Mouse (Mus musculus): ENCODE results near the gene Efna2. TPM values are rescaled to one million over a fixed set of nuclear protein-coding genes. Genes with fewer than 3 reads are reported as not detected.

Gene Efna2
- polyA plus RNA-seq, 1 experiment from 2014 or later: 15.0 TPM

- H3K9ac ChIP-seq: peak overlapping the region; percentile 38
- H3K27ac ChIP-seq: no peak overlapping the region
- no peaks in the 10 kb centered on the region for H3K9me3 ChIP-seq
- peaks cover 10% of the 10 kb centered on the region for H3K36me3 ChIP-seq
- 6% methylated on average over 29 of the region's 29 CpGs for WGBS
- H3K4me2 ChIP-seq (replicated peaks): peak overlapping the region; percentile 98
- peak overlapping the region; percentile 64 for H3K4me3 ChIP-seq (replicated peaks)
- ATAC-seq: no peak
- peaks cover 43% of the 10 kb centered on the region for H3K4me1 ChIP-seq (replicated peaks)
- peaks cover 16% of the 10 kb centered on the region for H3K27me3 ChIP-seq (replicated peaks)
Observed at GRCm38 (mm10) chr10:80136952-80137625, 42.2 kb upstream of the Efna2 start.

GRCm38 (mm10) chr10:80137626-80138552 lies 41.4 kb upstream of the Efna2 start:
- WGBS: 7% methylated on average over 30 of the region's 33 CpGs
- H3K9me3 ChIP-seq: no peaks in the 10 kb centered on the region
- 0 out of 2 replicates have a peak, but pooled peaks cover 3% of the 10 kb centered on the region for H3K36me3 ChIP-seq
- H3K27me3 ChIP-seq (replicated peaks): peaks cover 16% of the 10 kb centered on the region
- peak overlapping the region; percentile 65 for H3K9ac ChIP-seq
- peak overlapping the region; percentile 81 for H3K27ac ChIP-seq
- peaks cover 43% of the 10 kb centered on the region for H3K4me1 ChIP-seq (replicated peaks)
- H3K4me3 ChIP-seq (replicated peaks): peak overlapping the region; percentile 64
- peak overlapping the region; percentile 98 for H3K4me2 ChIP-seq (replicated peaks)
- no peak for ATAC-seq

GRCm38 (mm10) chr10:80138553-80139438 lies 40.5 kb upstream of the Efna2 start, which contains the start of gene Atp5d:
Gene Atp5d, plus strand, starts transcription at chr10:80138632.
- Histone ChIP-seq H3K4me2 (replicated peaks) (peak within 1 kb of the TSS; percentile 98), H3K27ac (peak within 1 kb of the TSS; percentile 81), H3K9ac (peak within 1 kb of the TSS; percentile 65), H3K4me1 (replicated peaks) (peaks cover 47% of the 10 kb centered on the region), H3K36me3 (0 out of 2 replicates have a peak, but pooled peaks cover 6% of the 10 kb centered on the region), H3K9me3 (no peaks in the 10 kb centered on the region), H3K4me3 (replicated peaks) (peak within 1 kb of the TSS; percentile 64), H3K27me3 (replicated peaks) (peaks cover 16% of the 10 kb centered on the region)
- under 1% methylated on average over 91 of the region's 94 CpGs for WGBS
- peak; percentile 14 for ATAC-seq

GRCm38 (mm10) chr10:80139439-80139775 lies 39.9 kb upstream of the Efna2 start:
- peaks cover 53% of the 10 kb centered on the region for H3K4me1 ChIP-seq (replicated peaks)
- no peaks in the 10 kb centered on the region for H3K9me3 ChIP-seq
- 1% methylated on average over 10 of the region's 10 CpGs for WGBS

GRCm38 (mm10) chr10:80139975-80140665 lies 39.2 kb upstream of the Efna2 start:
- Histone ChIP-seq H3K36me3 (peaks cover 18% of the 10 kb centered on the region), H3K9me3 (no peaks in the 10 kb centered on the region), H3K27me3 (replicated peaks) (peaks cover 16% of the 10 kb centered on the region), H3K4me1 (replicated peaks) (peaks cover 58% of the 10 kb centered on the region), H3K9ac (no peak overlapping the region), H3K27ac (no peak overlapping the region), H3K4me3 (replicated peaks) (no peak overlapping the region), H3K4me2 (replicated peaks) (no peak overlapping the region)
- ATAC-seq: no peak
- WGBS: 74% methylated on average over 11 of the region's 11 CpGs

More at GRCm38 (mm10) chr10:80139439-80139775, 39.9 kb upstream of the Efna2 start:
- H3K4me2 ChIP-seq (replicated peaks): peak overlapping the region; percentile 98
- peak overlapping the region; percentile 81 for H3K27ac ChIP-seq
- H3K36me3 ChIP-seq: peaks cover 12% of the 10 kb centered on the region
- H3K27me3 ChIP-seq (replicated peaks): peaks cover 16% of the 10 kb centered on the region
- no peak for ATAC-seq
- peak overlapping the region; percentile 64 for H3K4me3 ChIP-seq (replicated peaks)
- peak overlapping the region; percentile 65 for H3K9ac ChIP-seq

- no peaks in the 10 kb centered on the region for H3K9me3 ChIP-seq
- peak within 1 kb of the TSS; percentile 79 for H3K4me3 ChIP-seq (replicated peaks)
- peaks cover 21% of the 10 kb centered on the region for H3K36me3 ChIP-seq
- peaks cover 16% of the 10 kb centered on the region for H3K27me3 ChIP-seq (replicated peaks)
- H3K9ac ChIP-seq: peak within 1 kb of the TSS; percentile 40
- H3K27ac ChIP-seq: peak within 1 kb of the TSS; percentile 90
- H3K4me2 ChIP-seq (replicated peaks): peak within 1 kb of the TSS; percentile 98
- 64% methylated on average over 10 of the region's 10 CpGs for WGBS
- ATAC-seq: no peak
- peaks cover 63% of the 10 kb centered on the region for H3K4me1 ChIP-seq (replicated peaks)
Observed at GRCm38 (mm10) chr10:80140666-80141035, 38.6 kb upstream of the Efna2 start, which contains the start of gene Cbarp. Gene Cbarp, minus strand, starts transcription at chr10:80140835.

- Histone ChIP-seq H3K27ac (peak overlapping the region; percentile 90), H3K36me3 (peaks cover 24% of the 10 kb centered on the region), H3K9me3 (no peaks in the 10 kb centered on the region), H3K27me3 (replicated peaks) (peaks cover 16% of the 10 kb centered on the region), H3K4me1 (replicated peaks) (peaks cover 69% of the 10 kb centered on the region), H3K4me3 (replicated peaks) (peak overlapping the region; percentile 79), H3K9ac (peak overlapping the region; percentile 40), H3K4me2 (replicated peaks) (peak overlapping the region; percentile 78)
- peak; percentile 67 for ATAC-seq
- under 1% methylated on average over 29 of the region's 29 CpGs for WGBS
Observed at GRCm38 (mm10) chr10:80141243-80141642, 38.0 kb upstream of the Efna2 start.

GRCm38 (mm10) chr10:80141786-80142529 lies 37.3 kb upstream of the Efna2 start:
- H3K4me3 ChIP-seq (replicated peaks): peak overlapping the region; percentile 79
- peaks cover 24% of the 10 kb centered on the region for H3K36me3 ChIP-seq
- peak overlapping the region; percentile 93 for H3K9ac ChIP-seq
- peaks cover 71% of the 10 kb centered on the region for H3K4me1 ChIP-seq (replicated peaks)
- H3K27ac ChIP-seq: peak overlapping the region; percentile 90
- under 1% methylated on average over 43 of the region's 43 CpGs for WGBS
- peak; percentile 84 for ATAC-seq
- H3K9me3 ChIP-seq: no peaks in the 10 kb centered on the region
- peak overlapping the region; percentile 78 for H3K4me2 ChIP-seq (replicated peaks)
- peaks cover 11% of the 10 kb centered on the region for H3K27me3 ChIP-seq (replicated peaks)

- peak; percentile 25 for ATAC-seq
- Histone ChIP-seq H3K4me1 (replicated peaks) (peaks cover 71% of the 10 kb centered on the region), H3K27ac (peak overlapping the region; percentile 90), H3K36me3 (peaks cover 24% of the 10 kb centered on the region), H3K4me3 (replicated peaks) (peak overlapping the region; percentile 79), H3K27me3 (replicated peaks) (peaks cover 6% of the 10 kb centered on the region; the same call in 1 of the 2 replicates), H3K4me2 (replicated peaks) (peak overlapping the region; percentile 78), H3K9ac (peak overlapping the region; percentile 93), H3K9me3 (no peaks in the 10 kb centered on the region)
- under 1% methylated on average over 15 of the region's 15 CpGs for WGBS
Observed at GRCm38 (mm10) chr10:80142530-80142925, 36.8 kb upstream of the Efna2 start.

GRCm38 (mm10) chr10:80143664-80144063 lies 35.6 kb upstream of the Efna2 start:
- Histone ChIP-seq H3K27ac (no peak overlapping the region), H3K27me3 (replicated peaks) (no peaks in the 10 kb centered on the region), H3K4me1 (replicated peaks) (peaks cover 64% of the 10 kb centered on the region), H3K36me3 (peaks cover 24% of the 10 kb centered on the region), H3K4me2 (replicated peaks) (no peak overlapping the region), H3K4me3 (replicated peaks) (no peak overlapping the region), H3K9me3 (no peaks in the 10 kb centered on the region), H3K9ac (no peak overlapping the region)
- no peak for ATAC-seq
- WGBS: 90% methylated on average over 7 of the region's 7 CpGs
